Mouse (Mus musculus): ENCODE data around the gene Gpr63. TPM values are rescaled to one million over a fixed set of nuclear protein-coding genes. Genes with fewer than 3 reads are reported as not detected.

Gpr63 gene
- polyA plus RNA-seq, 1 experiment from 2014 or later, result 1.4 TPM

Other genes starting within 250 kb of the Gpr63 start
- 1.4 and 1.8 TPM in 2 replicates for gene Klhl32, start 115.3 kb upstream of the Gpr63 start, polyA plus RNA-seq (2015; fragmentation: Nextera tagmentation; extraction: Ambion mirVana)
- gene Ndufaf4, start 68.3 kb upstream of the Gpr63 start, polyA plus RNA-seq (2015; fragmentation: Nextera tagmentation; extraction: Ambion mirVana), result 38.9 and 40.6 TPM in 2 replicates

Measured in lung, embryonic 15.5 days (tissue).